Mouse (Mus musculus): Measurements from ENCODE around the gene Arhgef19.

The Arhgef19 gene

DNA sequence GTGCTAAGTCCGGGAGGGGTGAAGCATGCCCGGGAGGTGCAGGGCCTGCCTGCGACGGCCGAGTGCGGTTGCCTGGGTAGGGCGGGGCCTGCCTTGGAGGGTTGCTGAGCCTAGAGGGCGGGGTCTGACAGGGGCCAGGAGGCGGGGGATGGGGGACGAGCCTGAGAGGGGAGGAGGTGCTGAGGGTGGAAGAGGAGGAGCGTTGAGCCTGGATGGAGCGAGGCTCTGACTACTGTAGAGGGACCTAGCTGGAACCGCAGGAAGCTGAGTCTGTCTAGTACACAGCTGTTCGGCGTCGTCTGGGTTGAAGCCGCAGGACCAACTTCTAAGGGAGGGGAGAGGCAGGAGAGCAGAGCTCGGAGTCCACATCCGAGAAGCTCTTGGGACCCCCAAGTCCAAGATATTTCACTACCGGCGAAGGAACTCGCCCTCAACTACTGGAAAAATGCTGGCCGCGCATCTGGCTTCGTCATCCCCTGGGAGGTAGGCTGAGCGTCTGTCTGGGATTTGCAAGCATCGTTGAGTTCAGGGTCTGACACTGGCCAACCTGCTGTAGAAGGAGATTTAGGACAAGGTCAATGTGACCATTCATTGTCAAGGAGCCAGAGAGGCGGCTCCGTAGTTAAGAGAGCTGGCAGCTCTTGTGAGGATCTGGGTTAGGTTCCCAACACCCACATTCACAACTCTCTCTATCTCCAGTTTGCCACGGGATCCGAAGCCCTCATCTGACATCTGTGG, at the start of gene Arhgef19:
Gene Arhgef19 (plus strand): TSS at position 112 of the 738 bp plus-strand sequence.
- no peak for DNase-seq (ENCODE audit: low read depth, low spot score)

DNA sequence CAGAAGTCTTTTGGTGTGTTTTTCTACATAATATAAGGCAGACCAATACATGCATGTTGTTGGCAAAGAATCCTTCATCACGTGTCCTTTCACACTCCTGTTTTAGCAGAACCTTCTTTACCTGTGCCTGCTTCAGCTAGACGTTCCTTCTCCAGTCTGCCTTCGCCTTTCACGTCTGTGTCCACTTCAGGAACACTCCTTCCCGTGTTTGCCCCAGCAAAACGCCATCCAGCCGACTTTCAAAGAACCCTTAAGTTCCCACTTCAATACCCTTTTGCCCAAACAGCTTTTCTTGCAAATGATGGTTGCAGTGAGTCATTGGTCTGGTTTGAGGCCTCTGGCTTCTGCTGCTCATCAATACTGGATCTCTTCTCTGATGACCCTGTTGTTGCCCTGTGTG, 48.0 kb upstream of the Arhgef19 start:
- no peak for DNase-seq (ENCODE audit: low read depth, low spot score)

DNA sequence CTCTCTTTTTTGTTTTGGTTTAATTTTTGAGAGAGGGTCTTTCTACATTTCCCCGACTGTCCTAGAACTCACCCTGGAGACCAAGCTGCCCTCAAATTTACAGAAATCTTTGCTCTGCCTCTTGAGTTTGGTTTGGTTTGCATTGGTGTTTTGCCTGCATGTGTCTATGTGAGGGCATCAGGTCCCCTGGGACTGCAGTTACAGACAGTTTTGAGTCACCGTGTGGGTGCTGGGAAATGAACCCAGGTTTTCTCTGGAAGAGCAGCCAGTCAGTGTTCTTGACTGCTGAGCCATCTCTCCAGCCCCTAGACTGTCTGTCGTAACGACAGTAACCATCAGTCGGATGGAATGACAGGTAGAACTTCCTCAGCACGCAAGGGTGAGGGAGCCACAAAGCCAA, 44.7 kb upstream of the Arhgef19 start:
- no peak for DNase-seq (ENCODE audit: low read depth, low spot score)

DNA sequence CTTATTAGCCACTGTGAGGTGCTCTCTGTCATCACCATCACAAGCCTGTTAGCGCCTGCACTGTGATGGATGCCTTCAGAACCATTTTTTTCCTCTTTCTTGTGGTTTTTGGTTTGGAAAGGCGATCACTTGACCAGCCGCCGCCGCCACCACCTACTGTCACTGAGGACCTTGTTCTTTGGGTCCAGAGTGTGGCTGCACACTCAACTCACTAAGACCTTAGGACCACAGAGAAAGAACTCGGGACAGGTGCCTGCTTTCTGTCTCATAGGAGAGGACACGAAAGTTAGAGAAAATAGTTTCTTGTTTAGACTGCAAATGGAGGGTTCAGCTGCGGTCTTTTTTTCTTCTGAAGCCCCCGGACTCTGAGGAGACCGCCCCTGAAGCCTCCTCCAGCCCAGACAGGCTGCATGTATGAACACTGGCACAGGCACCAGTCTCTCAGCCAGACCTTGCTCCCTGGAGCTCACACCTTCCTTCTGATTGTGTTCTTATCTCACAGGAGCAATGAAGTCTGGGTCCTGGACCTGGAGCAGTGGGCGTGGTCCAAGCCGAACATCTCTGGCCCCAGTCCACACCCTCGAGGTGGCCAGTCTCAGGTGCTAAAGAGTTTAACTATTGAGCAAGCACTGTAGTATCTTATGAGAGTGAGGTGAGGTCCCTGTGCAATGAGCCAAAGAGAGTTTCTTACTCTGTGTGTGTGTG, 42.2 kb upstream of the Arhgef19 start:
- no peak for DNase-seq (ENCODE audit: low read depth, low spot score)

DNA sequence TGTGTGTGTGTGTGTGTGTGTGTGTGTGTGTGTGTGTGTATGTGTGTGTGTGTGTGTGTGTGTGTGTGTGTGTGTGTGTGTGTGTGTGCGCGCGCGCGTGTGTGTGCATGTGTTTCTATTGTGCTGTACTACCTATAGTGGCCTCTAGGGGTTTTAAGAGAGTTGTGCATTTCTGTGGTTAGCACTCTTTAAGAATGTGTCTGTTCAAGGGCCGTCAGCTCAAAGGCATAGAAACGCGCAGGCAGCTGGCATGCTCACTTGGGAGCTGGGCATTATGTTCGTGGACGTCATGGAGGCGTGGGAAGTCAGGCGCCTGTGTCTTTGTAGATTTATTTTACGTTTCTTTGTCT, 41.6 kb upstream of the Arhgef19 start:
- DNase-seq (ENCODE audit: low read depth, low spot score) = no peak

DNA sequence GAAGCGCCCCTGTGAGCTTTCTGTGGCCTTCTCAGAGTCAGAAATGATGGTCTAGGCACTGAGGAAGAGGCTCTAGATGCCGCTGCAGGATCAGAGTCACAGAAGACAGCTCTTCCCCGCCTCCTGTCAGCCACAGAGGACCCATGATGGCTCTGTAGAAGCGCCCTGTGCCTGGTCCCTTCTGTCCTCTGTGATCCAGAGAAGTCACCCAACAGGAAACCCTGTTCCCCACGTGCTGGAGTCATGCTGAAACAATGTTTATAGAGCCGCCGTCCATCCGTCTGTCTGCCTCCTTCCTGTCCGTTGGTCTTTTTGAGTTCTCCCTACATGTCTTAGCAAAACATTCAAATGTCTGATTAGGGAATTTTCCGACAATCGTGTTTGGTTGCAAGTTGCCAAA, 38.4 kb upstream of the Arhgef19 start:
- no peak for DNase-seq (ENCODE audit: low read depth, low spot score)

DNA sequence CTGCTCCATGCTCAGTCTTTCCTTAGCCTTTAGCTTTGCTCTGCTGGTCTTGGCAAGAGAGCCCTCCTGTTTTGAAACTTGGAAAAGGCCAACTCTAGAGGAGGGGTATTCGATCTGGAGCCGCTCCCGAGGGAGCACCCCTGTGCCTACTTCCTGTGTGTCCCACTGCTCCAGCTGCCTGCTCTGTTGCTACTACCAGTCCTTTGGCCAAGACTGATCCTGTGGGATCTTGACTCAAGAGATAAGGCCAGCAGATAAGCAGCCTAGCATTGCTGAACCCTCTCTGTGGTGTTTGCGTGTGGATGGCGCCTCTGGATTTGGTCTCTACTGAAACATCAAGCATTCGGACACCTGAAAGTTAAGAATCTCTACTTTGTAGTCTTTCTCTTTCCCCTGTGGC, 37.1 kb upstream of the Arhgef19 start:
- DNase-seq (ENCODE audit: low read depth, low spot score) = no peak

DNA sequence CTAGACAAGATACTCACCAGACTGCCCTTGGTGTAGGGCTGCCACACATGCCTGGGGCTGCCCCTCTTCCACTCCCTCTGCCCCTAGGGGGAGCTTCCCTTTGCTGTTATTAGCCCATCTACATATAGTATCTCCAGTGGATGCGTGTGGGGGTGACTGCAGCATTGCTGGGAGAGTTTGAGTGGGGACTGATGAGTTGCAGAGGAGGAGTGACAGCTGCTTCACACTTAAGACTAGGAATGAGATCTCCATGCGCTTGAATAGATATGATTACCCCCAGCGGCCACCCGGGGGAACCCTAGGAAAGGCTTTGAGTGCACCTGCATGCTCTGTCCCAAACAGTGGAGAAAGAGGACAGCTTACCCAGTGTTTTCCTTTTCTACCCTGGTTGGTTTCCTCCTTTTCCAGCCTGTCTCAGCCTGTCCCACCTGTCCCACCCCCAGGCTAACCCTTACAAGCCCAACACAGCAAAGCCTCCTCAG, 34.7 kb upstream of the Arhgef19 start:
- DNase-seq (ENCODE audit: low read depth, low spot score) = no peak

DNA sequence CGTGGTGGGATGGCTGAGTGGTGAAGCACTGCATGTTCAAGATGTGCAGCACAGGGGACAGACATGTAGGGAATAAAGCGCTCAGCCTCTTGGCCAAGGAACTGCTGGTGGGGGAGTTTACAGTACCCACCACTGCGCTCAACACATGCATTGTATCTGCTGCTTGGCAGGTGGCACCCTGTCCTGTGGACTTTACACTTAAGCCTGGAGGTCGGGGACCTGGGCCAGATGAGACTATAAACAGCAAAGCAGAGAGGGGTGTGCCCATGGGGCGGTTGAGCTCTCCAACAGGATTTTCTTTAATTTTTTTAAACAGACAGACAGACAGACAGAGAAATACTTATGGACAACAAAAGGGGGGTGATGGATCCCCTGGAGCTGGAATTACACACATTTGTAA, 32.2 kb upstream of the Arhgef19 start:
- no peak for DNase-seq (ENCODE audit: low read depth, low spot score)

DNA sequence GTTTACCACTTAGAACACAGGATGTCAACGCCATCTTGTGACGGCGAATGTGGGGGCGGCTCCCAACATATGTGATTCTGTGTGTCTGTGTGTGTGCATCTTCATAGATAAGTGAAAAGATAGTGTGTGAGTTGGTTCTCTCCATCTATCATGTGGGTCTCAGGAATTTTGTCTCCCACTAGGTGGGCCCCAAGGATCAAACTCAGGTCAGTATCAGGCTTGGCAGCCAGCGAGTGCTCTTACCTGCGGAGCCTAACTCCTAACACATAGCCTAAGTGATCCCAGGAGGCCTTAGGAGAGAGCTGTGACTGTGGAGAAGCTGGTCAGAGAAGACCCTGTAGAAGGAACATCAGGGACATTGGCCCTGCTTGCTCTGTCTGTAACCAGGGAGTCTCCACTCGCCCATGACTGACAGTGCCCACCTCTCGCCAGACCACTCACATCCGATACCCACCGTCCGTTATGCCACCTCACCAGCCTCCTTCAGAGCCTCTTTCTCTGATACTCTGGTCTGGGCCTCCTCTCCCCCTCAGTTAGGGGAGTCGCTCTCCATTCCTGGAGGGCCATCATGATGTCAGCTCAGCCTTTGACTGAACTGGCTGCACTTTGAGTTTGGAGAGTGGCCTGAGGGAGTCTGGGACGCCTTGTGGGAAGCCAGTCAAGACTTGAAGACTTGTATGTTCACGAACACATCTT, 28.6 kb upstream of the Arhgef19 start:
- no peak for DNase-seq (ENCODE audit: low read depth, low spot score)

DNA sequence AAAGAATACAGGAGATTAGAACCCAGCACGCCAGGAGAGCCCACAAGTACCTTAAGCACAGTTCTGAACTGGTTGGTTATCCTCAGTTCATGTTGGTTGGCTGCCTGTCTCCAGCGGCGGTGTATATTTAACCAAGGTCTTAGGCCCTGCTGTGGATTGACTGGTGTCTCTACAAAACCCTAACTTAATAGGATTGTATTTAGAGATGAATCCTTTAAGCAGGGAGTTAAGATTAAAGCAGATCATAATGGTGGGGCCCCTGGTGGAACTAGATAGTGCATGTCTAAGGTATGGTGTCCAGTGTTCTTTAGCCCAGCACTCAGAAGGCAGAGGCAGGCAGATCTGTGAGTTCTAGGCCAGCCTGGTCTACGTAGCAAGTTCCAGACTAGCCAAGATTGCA, 27.7 kb upstream of the Arhgef19 start:
- no peak for DNase-seq (ENCODE audit: low read depth, low spot score)

DNA sequence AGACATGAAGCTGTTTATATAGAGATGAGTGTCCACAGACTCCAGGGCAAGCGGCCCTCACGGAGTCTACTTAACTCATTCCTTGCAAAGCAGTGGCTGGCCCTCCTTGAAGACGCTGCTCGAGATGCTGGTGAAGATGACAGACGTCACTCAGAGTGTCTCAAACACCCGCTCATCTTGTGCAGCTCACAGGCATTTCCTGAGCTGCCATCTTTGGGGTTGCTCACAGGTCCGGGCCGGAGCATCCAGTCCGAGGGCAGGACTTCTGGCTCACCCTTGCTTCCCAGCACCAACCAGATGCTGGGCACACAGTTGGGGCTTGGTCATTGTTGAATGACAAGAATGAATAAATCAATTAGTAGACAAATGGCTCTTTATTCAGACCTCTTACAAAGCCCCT, 26.4 kb upstream of the Arhgef19 start:
- no peak for DNase-seq (ENCODE audit: low read depth, low spot score)

DNA sequence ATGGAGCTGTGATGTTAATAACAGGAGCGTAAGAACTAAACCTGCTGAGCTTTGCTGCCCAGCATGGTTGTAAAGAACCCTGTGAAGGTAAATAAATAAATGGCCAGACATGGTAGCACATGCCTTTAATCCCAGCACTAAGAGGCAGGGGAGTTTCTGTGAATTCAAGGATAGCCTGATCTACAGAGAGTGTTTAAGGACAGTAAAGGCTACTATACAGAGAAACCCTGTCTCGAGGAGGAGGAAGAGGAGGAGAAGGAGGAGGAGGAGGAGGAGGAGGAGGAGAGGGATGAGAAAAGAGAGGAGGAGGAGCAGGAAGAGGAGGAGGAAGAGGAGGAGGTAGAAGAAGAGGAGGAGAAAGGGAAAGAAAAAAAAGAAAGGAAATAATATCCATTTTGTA, 26.0 kb upstream of the Arhgef19 start:
- DNase-seq (ENCODE audit: low read depth, low spot score) = no peak

DNA sequence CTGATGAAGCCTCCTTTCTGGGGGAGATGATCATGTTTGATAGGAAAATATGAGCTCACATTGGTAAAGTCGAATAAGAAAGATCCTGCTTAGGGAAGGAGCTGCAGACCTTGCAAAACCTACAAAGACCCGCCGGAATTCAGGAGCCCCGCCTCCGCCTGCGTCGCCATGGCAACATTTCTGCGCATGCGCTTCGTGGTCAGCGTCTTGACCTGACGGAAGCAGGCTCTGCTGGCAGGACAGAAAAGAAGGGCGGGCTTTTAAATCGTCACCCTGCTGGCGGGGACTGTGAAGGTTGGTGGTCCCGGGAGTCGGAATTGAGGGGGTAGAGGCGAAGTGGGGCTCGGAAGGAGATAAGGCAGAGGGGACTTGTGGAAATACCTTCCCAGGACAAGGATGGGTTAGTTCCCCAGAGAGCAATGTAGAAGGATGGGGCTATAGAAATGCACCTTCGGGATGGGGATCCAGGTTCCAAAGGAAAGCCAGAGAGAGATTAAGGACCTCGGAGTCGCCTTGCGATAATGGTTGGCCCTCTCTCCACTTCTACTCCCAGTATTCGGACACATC, 25.4 kb upstream of the Arhgef19 start, which contains the start of gene Rsg1:
Gene Rsg1 (plus strand): TSS at position 187 of the 567 bp plus-strand sequence.
- DNase-seq (ENCODE audit: low read depth, low spot score) = peak; percentile 89

DNA sequence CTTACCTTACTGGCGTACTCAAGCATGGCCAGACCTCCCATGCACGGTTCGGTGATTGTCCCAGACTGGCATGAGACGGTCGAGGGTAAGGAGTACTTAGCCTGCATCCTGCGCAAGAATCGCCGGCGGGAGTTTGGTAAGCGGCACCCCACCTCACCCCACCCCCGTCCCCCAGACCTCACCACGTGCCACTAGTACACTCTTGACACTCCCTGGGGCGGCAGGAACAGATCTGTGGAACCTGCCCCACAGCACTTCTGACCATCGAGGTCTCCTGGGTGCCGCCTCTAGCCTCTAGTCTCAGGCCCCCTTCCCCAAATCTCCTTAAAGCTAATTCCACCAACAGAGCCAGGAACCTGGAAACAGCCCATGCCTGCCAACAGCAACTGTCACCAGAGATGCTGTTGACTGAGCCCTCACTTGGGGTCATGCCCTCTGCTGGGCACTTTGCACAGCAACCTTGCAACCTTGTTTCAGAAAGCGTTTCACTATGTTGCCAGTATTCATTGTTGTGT, 24.9 kb upstream of the Arhgef19 start:
- no peak for DNase-seq (ENCODE audit: low read depth, low spot score)

DNA sequence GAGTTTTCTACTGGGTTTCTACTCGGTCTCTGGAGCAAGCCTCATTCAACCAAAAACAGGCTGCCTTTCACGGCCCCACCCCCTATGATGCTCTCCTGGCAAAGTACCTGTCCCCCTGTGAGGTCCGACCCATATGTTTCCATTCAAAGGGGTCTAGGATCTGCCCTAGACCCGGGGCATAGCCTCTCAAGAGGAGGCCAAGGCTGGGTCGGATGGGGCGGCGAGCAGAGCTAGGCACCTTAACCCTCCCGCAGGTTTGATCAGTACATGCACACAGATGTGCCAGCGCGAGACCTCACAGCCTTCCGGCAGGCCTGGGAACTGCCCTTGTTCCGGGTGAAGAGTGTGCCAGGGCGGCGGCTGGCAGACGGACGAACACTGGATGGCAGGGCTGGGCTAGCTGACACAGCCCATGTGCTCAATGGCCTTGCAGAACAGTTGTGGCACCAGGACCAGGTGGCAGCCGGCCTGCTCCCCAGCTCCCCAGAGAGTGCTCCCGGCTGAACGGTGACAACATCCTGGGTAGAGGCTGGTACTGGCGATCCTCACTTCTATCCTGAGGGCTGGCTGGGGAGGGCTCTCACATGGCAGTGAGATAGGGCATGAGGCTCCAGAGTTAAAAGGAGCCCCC, 19.6 kb upstream of the Arhgef19 start:
- DNase-seq (ENCODE audit: low read depth, low spot score) = no peak

DNA sequence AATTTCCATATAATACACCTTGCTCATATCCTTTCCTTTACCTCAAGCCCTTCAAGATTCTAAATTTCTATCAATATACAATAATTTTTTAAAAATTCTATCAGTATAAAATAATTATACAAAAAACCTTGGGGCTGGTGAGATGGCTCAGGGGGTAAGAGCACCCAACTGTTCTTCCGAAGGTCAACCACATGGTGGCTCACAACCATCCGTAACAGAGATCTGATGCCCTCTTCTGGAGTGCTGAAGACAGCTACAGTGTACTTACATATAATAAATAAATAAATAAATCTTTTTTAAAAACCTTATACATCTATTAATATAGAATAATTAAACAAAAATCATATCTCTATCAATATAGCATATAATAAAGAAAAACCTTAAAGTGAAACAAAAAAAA, 17.5 kb upstream of the Arhgef19 start:
- DNase-seq (ENCODE audit: low read depth, low spot score) = no peak

DNA sequence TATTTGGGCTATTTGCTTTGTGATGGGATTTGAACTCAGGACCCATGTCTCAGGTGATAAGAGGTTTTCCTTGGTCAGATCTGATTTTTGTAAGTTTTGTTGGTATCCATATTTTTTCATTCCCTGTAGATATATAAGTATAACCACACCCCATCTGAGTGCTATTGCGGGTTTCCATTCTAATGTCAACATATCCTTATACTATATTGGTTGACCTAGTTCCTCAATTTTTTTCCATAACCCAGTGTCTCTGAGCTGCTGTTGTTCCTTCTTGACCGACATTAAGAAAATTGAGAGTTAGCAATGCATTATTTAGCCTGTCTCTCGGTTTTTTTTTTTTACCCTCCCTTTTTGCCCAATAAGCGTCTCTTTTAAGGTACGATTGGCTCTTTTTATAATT, 16.5 kb upstream of the Arhgef19 start:
- no peak for DNase-seq (ENCODE audit: low read depth, low spot score)

DNA sequence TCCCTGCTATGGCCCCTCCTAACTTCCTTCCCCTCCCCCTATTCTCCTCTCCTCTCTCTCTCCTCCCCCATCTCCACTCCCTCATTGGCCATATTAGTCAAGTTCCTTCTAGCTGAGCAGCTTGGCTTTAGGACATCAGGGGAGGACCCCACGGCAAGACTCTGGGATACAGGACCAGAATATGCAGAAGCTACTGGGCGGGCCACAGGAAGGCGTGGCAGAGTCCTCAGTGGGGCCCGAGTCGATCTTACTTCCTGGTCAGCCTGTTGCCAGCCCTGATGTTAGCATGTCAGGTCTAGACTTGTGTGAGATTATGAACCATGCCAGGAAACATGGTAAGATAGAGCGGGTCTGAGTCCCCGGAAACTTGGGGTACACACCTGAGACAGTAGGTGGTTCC, 10.6 kb upstream of the Arhgef19 start:
- no peak for DNase-seq (ENCODE audit: low read depth, low spot score)

DNA sequence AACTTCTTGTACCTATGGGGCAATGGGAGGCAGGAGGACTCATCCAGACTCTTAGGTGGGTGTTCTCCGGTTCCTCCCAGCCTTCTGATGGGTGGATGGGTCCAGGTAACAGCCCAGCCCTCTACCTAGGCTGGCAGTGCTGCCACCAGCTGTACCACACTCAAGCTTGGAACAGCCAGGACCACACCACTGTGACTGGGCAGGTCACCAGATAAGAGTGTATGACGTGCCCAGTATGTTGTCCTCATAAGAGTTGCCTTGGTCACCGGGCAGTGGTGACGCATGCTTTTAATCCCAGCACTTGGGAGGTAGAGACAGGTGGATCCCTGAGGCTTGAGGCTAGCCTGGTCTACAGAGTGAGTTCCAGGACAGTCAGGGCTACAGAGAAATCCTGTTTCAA, 6.1 kb upstream of the Arhgef19 start:
- DNase-seq (ENCODE audit: low read depth, low spot score) = no peak

DNA sequence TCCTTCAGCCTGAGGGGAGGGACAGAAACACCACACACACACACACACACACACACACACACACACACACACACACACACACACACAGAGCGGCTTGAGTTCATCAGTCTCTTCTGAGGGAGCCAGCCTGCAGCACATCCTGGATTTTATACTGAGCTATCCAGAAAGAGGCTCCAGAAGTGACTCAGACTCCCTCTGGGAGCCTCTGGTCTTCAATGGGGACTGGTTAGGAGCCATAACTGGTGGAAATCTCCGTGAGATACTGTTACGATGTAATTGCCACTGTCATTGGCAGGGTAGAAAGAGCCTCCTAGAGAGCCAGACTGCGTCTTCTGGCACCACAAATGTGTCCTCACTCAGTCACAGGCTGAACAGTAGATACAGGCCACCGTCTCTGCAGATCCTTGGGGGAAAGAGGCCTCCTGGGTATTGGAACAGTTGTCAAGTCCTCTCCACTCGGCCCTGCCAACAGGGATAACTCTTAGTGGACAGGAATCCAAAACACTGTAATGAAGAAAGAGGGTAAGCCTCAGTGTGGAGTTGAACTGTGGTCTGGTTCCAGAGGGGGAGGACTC, 3.7 kb upstream of the Arhgef19 start:
- no peak for DNase-seq (ENCODE audit: low read depth, low spot score)
